In genomic region chr19:8786008-8786781, GRCm38 (mm10) we compare ENCODE assay signal across 8 mouse cellular contexts. TPM values are rescaled to one million over a fixed set of nuclear protein-coding genes. Genes with fewer than 3 reads are reported as not detected.
A peak's percentile ranks its signal among the peaks of the same experiment; 100 is the strongest.
DNase-seq lines count a peak whose midpoint lies in the region; ATAC-seq and TF ChIP-seq lines count a peak whose summit lies in the region.

TSS of gene Taf6l (minus strand) at chr19:8786417.

- no peak for TF ChIP-seq POLR2A in kidney, adult 2 months (IDR thresholded peaks at IDR 0.05; ENCODE audit: low read depth, low read length)
- no peak; the same call in 1 of the 2 replicates for TF ChIP-seq POLR2A in spleen, adult 2 months (IDR thresholded peaks at IDR 0.05; ENCODE audit: low read depth, low read length)

- peaks cover 7% of the 10 kb centered on the region for H3K4me1 ChIP-seq in embryonic facial prominence, embryonic 13.5 days
- no peaks in the 10 kb centered on the region for H3K4me1 ChIP-seq in kidney, adult 2 months (ENCODE audit: control insufficient read depth, insufficient read depth, low read length)
- peaks cover 10% of the 10 kb centered on the region for H3K4me1 ChIP-seq in limb, embryonic 12.5 days (replicated peaks)
- H3K4me1 ChIP-seq in midbrain, embryonic 15.5 days: peaks cover 25% of the 10 kb centered on the region
- H3K4me1 ChIP-seq in spleen, adult 2 months (ENCODE audit: control insufficient read depth, insufficient read depth, insufficient read length): peaks cover 4% of the 10 kb centered on the region; the same call in 1 of the 2 replicates

- DNase-seq in 3134 (ENCODE audit: extremely low read depth, insufficient read length, low spot score): peak; percentile 89
- DNase-seq in adrenal gland, postnatal 36 days: peak; percentile 92 to 93
- peak; percentile 94 to 97 for DNase-seq in heart, adult 18-20 months
- DNase-seq in kidney, adult 2 months: peak; percentile 98
- peak; percentile 91 to 95 for DNase-seq in spleen, adult 2 months (ENCODE audit: low read depth in 1 of 2, low spot score in 2 of 2)

- peak within 1 kb of the TSS; percentile 86 for H3K27ac ChIP-seq in embryonic facial prominence, embryonic 13.5 days
- H3K27ac ChIP-seq in kidney, adult 2 months (ENCODE audit: insufficient read depth, low read depth, low read length): peak within 1 kb of the TSS; percentile 46; the same call in 1 of the 2 replicates
- peak within 1 kb of the TSS; percentile 89 for H3K27ac ChIP-seq in limb, embryonic 12.5 days
- peak within 1 kb of the TSS; percentile 89 for H3K27ac ChIP-seq in midbrain, embryonic 15.5 days
- H3K27ac ChIP-seq in spleen, adult 2 months (ENCODE audit: insufficient read depth, low read length): peak within 1 kb of the TSS; percentile 51

- H3K36me3 ChIP-seq in embryonic facial prominence, embryonic 13.5 days: peaks cover 32% of the 10 kb centered on the region
- H3K36me3 ChIP-seq in kidney, adult 2 months (ENCODE audit: control insufficient read depth, insufficient read depth, low read length): no peaks in the 10 kb centered on the region
- H3K36me3 ChIP-seq in limb, embryonic 12.5 days: peaks cover 37% of the 10 kb centered on the region
- peaks cover 16% of the 10 kb centered on the region; the same call in 1 of the 2 replicates for H3K36me3 ChIP-seq in midbrain, embryonic 15.5 days (replicated peaks)
- H3K36me3 ChIP-seq in spleen, adult 2 months (ENCODE audit: control insufficient read depth, insufficient read depth, low read length): peaks cover 5% of the 10 kb centered on the region; the same call in 1 of the 2 replicates

- peak; percentile 99 for ATAC-seq in embryonic facial prominence, embryonic 13.5 days (ENCODE audit: insufficient number of reproducible peaks, insufficient read depth, low FRiP score, low TSS enrichment, low read depth)
- ATAC-seq in limb, embryonic 12.5 days (ENCODE audit: insufficient number of reproducible peaks, insufficient read depth, low FRiP score, low TSS enrichment, low read depth): peak; percentile 98
- ATAC-seq in midbrain, embryonic 15.5 days (replicated peaks): peak; percentile 99

- peak within 1 kb of the TSS; percentile 73 for H3K9ac ChIP-seq in embryonic facial prominence, embryonic 13.5 days
- peak within 1 kb of the TSS; percentile 69 for H3K9ac ChIP-seq in limb, embryonic 12.5 days (replicated peaks)
- peak within 1 kb of the TSS; percentile 78 for H3K9ac ChIP-seq in midbrain, embryonic 15.5 days

- H3K9me3 ChIP-seq in embryonic facial prominence, embryonic 13.5 days: no peaks in the 10 kb centered on the region
- no peaks in the 10 kb centered on the region for H3K9me3 ChIP-seq in limb, embryonic 12.5 days
- no peaks in the 10 kb centered on the region for H3K9me3 ChIP-seq in midbrain, embryonic 15.5 days

- TF ChIP-seq CTCF in kidney, adult 2 months (conservative IDR thresholded peaks at IDR 0.05; ENCODE audit: insufficient read depth, insufficient read length, low read depth, low read length): no peak; the same call in 1 of the 2 replicates
- TF ChIP-seq CTCF in spleen, adult 2 months (IDR thresholded peaks at IDR 0.05; ENCODE audit: extremely low read depth, insufficient read depth, insufficient read length, insufficient replicate concordance): no peak

- H3K27me3 ChIP-seq in embryonic facial prominence, embryonic 13.5 days: no peaks in the 10 kb centered on the region
- H3K27me3 ChIP-seq in kidney, adult 2 months (replicated peaks; ENCODE audit: control insufficient read depth, insufficient read depth, low read length): no peaks in the 10 kb centered on the region
- no peaks in the 10 kb centered on the region for H3K27me3 ChIP-seq in limb, embryonic 12.5 days
- H3K27me3 ChIP-seq in midbrain, embryonic 15.5 days (replicated peaks): no peaks in the 10 kb centered on the region
- H3K27me3 ChIP-seq in spleen, adult 2 months (ENCODE audit: control insufficient read depth, insufficient read depth, low read length): no peaks in the 10 kb centered on the region

- under 1% methylated on average over 32 of the region's 32 CpGs for WGBS in embryonic facial prominence, embryonic 13.5 days
- WGBS in kidney, adult 2 months: 1% methylated on average over 32 of the region's 32 CpGs
- 1% methylated on average over 32 of the region's 32 CpGs for WGBS in limb, embryonic 12.5 days
- WGBS in midbrain, embryonic 15.5 days: under 1% methylated on average over 32 of the region's 32 CpGs
- 2% methylated on average over 32 of the region's 32 CpGs for WGBS in spleen, adult 2 months

- peak within 1 kb of the TSS; percentile 62 for H3K4me2 ChIP-seq in embryonic facial prominence, embryonic 13.5 days
- peak within 1 kb of the TSS; percentile 70 for H3K4me2 ChIP-seq in limb, embryonic 12.5 days
- H3K4me2 ChIP-seq in midbrain, embryonic 15.5 days: peak within 1 kb of the TSS; percentile 77

- H3K4me3 ChIP-seq in embryonic facial prominence, embryonic 13.5 days: peak within 1 kb of the TSS; percentile 76
- H3K4me3 ChIP-seq in kidney, adult 2 months (ENCODE audit: insufficient read depth, low read depth, low read length): peak within 1 kb of the TSS; percentile 58
- peak within 1 kb of the TSS; percentile 72 for H3K4me3 ChIP-seq in limb, embryonic 12.5 days (replicated peaks)
- H3K4me3 ChIP-seq in midbrain, embryonic 15.5 days: peak within 1 kb of the TSS; percentile 93
- peak within 1 kb of the TSS; percentile 78 for H3K4me3 ChIP-seq in spleen, adult 2 months (ENCODE audit: extremely low read depth, insufficient read depth, insufficient read length)

RNA-seq across cellular contexts. Expression of gene Taf6l, which starts in this region (rescaled TPM):
- total RNA-seq in adrenal gland, postnatal 36 days (2021): 10 to 100 TPM; 11.2 to 16.7 TPM
- polyA plus RNA-seq in embryonic facial prominence, embryonic 13.5 days (2015; fragmentation: Nextera tagmentation; extraction: Ambion mirVana): 28.5 and 35.6 TPM in 2 replicates
- 1 to 10 TPM; 7.2 to 8.6 TPM for total RNA-seq in heart, adult 18-20 months (2021)
- polyA plus RNA-seq in kidney, adult 2 months (2012; rRNA removed): 10.4 and 12.1 TPM in 2 replicates
- polyA plus RNA-seq in limb, embryonic 12.5 days (2016; fragmentation: Nextera tagmentation; extraction: Ambion mirVana): 38.8 and 41.8 TPM in 2 replicates
- polyA plus RNA-seq in midbrain, embryonic 15.5 days (2015; fragmentation: Nextera tagmentation; extraction: Ambion mirVana): 32.6 and 34.0 TPM in 2 replicates
- 11.3 and 15.8 TPM in 2 replicates for polyA plus RNA-seq in spleen, adult 2 months (2012; rRNA removed)

Comparison
In these comparisons a context has a peak if more than half of its experiments do, and no peak if none do; other contexts are left out.
1. Peak in every context shown above with its lines: DNase-seq, ATAC-seq, H3K4me3 ChIP-seq and H3K27ac ChIP-seq.